Mouse (Mus musculus) limb, embryonic 13.5 days (tissue): Measurements from ENCODE around the gene Asb12. TPM values are rescaled to one million over a fixed set of nuclear protein-coding genes. Genes with fewer than 3 reads are reported as not detected.
A peak's percentile ranks its signal among the peaks of the same experiment; 100 is the strongest.

Source experiments
- ATAC-seq: fragments of 200-750 bp; cut with Nextera tagmentation; 2 replicates; pipeline ENCODE4 v1.8.0; 2017; ENCODE audit warnings: low read depth, moderate number of reproducible peaks, moderate TSS enrichment; ENCODE audit not compliant: low FRiP score
- H3K27ac ChIP-seq: fragments of 300-500 bp; sonication (generic); 2 replicates; pipeline ENCODE4 v1.5.1; 2015; ENCODE audit warnings: inconsistent platforms, mild to moderate bottlenecking, moderate library complexity
- H3K27me3 ChIP-seq: fragments of 300-500 bp; sonication (generic); 2 replicates; pipeline ENCODE4 v1.6.1; 2015; ENCODE audit warnings: mild to moderate bottlenecking, inconsistent platforms
- H3K36me3 ChIP-seq: fragments of 300-500 bp; sonication (generic); 2 replicates; pipeline ENCODE4 v1.6.1; 2015; ENCODE audit warnings: inconsistent platforms, mild to moderate bottlenecking, moderate library complexity
- H3K4me1 ChIP-seq: fragments of 300-500 bp; sonication (generic); 2 replicates; pipeline ENCODE4 v1.6.1; 2015; ENCODE audit warnings: inconsistent platforms
- H3K4me2 ChIP-seq: fragments of 300-500 bp; sonication (generic); replicated peaks from 2 replicates; pipeline ENCODE4 v1.6.1; 2015; ENCODE audit warnings: inconsistent platforms, mild to moderate bottlenecking, moderate library complexity
- H3K4me3 ChIP-seq: fragments of 300-500 bp; sonication (generic); 2 replicates; pipeline ENCODE4 v1.5.1; 2015; ENCODE audit warnings: moderate library complexity, mild to moderate bottlenecking, inconsistent platforms
- H3K9ac ChIP-seq: fragments of 300-500 bp; sonication (generic); 2 replicates; pipeline ENCODE4 v1.6.1; 2015; ENCODE audit warnings: mild to moderate bottlenecking, inconsistent platforms
- H3K9me3 ChIP-seq: fragments of 300-500 bp; sonication (generic); 2 replicates; pipeline ENCODE4 v1.6.1; 2016; ENCODE audit warnings: inconsistent platforms
- WGBS: fragments of 180-500 bp; shearing (Covaris S2); methylation state at CpG from one replicate; pipeline ENCODE4 v1.1.7; 2015; 5-methylcytosine and 5-hydroxymethylcytosine counted together
- polyA plus RNA-seq: library from polyadenylated mRNA; unstranded; fragments of >200 nt; fragmentation: Nextera tagmentation; extraction: Ambion mirVana; gene quantifications from 2 replicates; pipeline ENCODE4 v1.2.1, GENCODE M21; 2015

Gene Asb12
- polyA plus RNA-seq, 1 experiment from 2014 or later = 0.11 TPM

DNA sequence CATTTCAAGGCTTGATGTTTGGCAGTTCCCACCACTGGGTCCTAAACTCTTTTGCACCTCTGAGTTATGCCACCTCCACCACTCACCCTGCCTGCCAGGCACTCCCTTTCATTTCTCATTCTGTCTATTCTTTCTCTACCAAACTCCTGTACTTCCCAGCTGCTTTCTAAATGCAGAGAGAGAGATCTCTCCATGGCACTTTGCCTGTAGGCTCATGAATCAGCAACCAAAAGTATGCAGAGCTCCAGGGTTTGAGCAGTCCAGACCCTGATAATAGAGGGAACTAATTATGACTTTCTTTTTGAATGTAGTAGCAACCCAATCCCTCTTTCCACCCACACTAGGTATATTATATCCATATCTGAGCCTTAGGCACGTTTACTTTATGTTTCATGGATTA, 115.5 kb downstream of the Asb12 start:
- WGBS = 52% methylated on average over 1 of the region's 1 CpGs
- no peak overlapping the region for H3K9ac ChIP-seq
- H3K4me3 ChIP-seq = no peak overlapping the region
- 0 out of 2 replicates have a peak, but pooled peaks cover 10% of the 10 kb centered on the region for H3K4me1 ChIP-seq
- H3K9me3 ChIP-seq = no peaks in the 10 kb centered on the region
- H3K27me3 ChIP-seq = no peaks in the 10 kb centered on the region; the same call in 1 of the 2 replicates
- H3K27ac ChIP-seq = no peak overlapping the region
- H3K4me2 ChIP-seq = 0 out of 2 replicates have a peak overlapping the region, but pooled peaks have one; percentile 11
- no peaks in the 10 kb centered on the region for H3K36me3 ChIP-seq
- ATAC-seq = no peak

DNA sequence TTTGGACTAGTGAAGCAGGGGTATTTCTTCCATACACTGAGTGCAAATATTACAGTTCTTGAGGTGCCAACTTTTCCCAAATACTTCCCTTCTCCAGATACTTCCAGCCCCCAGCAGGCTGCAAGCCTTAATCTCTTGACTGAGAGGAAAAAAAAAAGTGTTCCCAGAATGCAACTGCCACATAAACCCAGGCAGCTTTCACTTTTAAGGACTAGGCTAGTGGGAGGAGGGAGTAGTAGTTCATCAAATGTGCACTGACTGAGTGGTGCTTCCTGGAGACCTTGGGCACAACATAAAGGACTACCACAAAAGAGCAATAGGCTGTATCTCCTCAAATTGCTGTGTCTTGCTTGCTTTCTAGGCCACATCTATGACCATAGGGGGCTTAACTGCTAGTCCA, 116.5 kb downstream of the Asb12 start:
- no peak overlapping the region for H3K27ac ChIP-seq
- H3K9ac ChIP-seq = no peak overlapping the region
- H3K4me1 ChIP-seq = 0 out of 2 replicates have a peak, but pooled peaks cover 10% of the 10 kb centered on the region
- ATAC-seq = no peak
- no peaks in the 10 kb centered on the region for H3K9me3 ChIP-seq
- no peaks in the 10 kb centered on the region; the same call in 1 of the 2 replicates for H3K27me3 ChIP-seq
- no peak overlapping the region for H3K4me2 ChIP-seq
- H3K36me3 ChIP-seq = no peaks in the 10 kb centered on the region
- no peak overlapping the region for H3K4me3 ChIP-seq

DNA sequence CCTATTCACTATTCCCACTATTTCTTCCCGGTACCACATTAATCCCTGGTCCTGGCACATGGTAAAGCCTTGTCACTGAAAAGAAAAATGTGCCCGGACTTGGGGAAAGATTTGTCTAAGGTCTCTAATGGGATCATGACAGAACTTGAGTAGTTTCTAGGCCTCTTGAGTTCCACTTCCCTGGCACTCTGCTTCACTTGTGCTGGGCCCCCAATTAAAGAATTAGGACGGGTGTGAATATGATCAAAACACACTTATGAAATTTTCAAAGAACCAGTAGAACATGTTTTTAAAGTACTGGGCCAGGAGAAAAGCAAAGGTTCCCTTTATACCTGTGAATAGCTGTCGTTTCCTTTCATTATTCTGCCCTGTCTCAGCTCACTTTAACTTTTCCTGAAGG, 119.3 kb downstream of the Asb12 start:
- 83% methylated on average over 4 of the region's 4 CpGs for WGBS
- H3K4me2 ChIP-seq = no peak overlapping the region
- no peak overlapping the region for H3K27ac ChIP-seq
- 0 out of 2 replicates have a peak, but pooled peaks cover 10% of the 10 kb centered on the region for H3K4me1 ChIP-seq
- no peak overlapping the region for H3K4me3 ChIP-seq
- H3K36me3 ChIP-seq = no peaks in the 10 kb centered on the region
- no peak for ATAC-seq
- H3K9me3 ChIP-seq = no peaks in the 10 kb centered on the region
- no peaks in the 10 kb centered on the region for H3K27me3 ChIP-seq
- H3K9ac ChIP-seq = no peak overlapping the region

DNA sequence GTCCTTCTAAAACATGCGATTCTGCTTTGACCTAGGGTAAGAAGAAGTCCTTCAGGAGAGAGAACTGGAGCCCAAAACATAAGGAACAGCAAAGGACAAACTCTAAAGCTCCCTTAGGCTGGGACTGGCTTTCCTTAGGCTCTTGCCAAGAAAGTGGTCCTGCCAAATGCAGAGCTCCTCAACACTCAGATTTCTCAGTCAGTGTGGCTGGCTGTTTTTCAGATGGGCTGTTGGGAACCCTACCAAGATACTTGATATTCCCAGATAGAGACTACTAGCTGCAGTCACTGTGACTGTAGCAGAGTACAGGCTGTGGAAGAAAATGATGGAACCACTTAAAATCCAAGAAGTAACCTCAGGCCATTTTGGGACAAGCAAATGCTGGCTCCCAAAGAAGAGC, 120.6 kb downstream of the Asb12 start:
- no peaks in the 10 kb centered on the region for H3K9me3 ChIP-seq
- no peak overlapping the region for H3K9ac ChIP-seq
- H3K4me3 ChIP-seq = no peak overlapping the region
- WGBS = 95% methylated on average over 1 of the region's 1 CpGs
- H3K4me1 ChIP-seq = 0 out of 2 replicates have a peak, but pooled peaks cover 3% of the 10 kb centered on the region
- no peaks in the 10 kb centered on the region for H3K36me3 ChIP-seq
- no peak overlapping the region for H3K4me2 ChIP-seq
- no peak for ATAC-seq
- H3K27ac ChIP-seq = no peak overlapping the region
- no peaks in the 10 kb centered on the region for H3K27me3 ChIP-seq

Other genes with a start within 250 kb of the Asb12 start
- 14.6 and 15.7 TPM in 2 replicates for gene Amer1, start 113.1 kb downstream of the Asb12 start, polyA plus RNA-seq
- not detected in 2 replicates for gene Pfn5, start 117 bp upstream of the Asb12 start, polyA plus RNA-seq
- 32.3 and 32.7 TPM in 2 replicates for gene Zc4h2, start 100.5 kb upstream of the Asb12 start, polyA plus RNA-seq
- gene Zc3h12b, start 153.7 kb upstream of the Asb12 start, polyA plus RNA-seq = 5.1 and 5.4 TPM in 2 replicates